Mouse (Mus musculus): ENCODE results near the gene C2cd6. TPM values are rescaled to one million over a fixed set of nuclear protein-coding genes. Genes with fewer than 3 reads are reported as not detected.

C2cd6 gene
- not detected for polyA plus RNA-seq (2014; fragmentation: Illumina TruSeq; extraction: RNeasy Lipid Tissue Mini Kit (QIAGEN cat#74804); ENCODE audit: low read depth, low replicate concordance)

DNA sequence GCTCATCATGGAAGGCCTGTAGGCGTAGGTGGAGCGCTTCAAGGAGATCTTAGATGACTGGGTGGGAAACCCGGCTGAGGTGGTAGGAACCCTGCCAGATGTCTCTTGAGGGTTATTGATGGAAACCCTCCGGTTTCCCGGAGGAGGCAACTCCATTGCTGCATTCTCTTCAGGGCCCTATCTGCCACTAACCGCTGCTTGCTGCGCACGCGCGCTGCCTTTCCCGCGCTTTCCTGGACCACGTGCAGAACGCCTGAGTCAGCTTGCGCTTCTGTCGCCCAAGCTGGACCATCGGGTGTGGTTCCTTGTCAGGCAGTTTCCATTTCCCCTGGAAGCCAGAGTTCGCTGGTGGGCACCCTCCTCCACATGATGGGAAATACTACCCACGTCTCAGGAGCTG is at the start of gene C2cd6:
Gene C2cd6 (minus strand): TSS at position 196 of the 400 bp plus-strand sequence.

GRCm38 (mm10) chr1:59119720-59120457 is 25.2 kb upstream of the C2cd6 start, which contains the start of gene Tmem237:
Gene Tmem237, minus strand, starts transcription at chr1:59120408.

Other genes with a start within 250 kb of the C2cd6 start
- gene Trak2, start 121.5 kb downstream of the C2cd6 start, polyA plus RNA-seq (2014; fragmentation: Illumina TruSeq; extraction: RNeasy Lipid Tissue Mini Kit (QIAGEN cat#74804); ENCODE audit: low read depth, low replicate concordance) = 56.0 TPM
- gene Stradb, start 121.4 kb downstream of the C2cd6 start, polyA plus RNA-seq (2014; fragmentation: Illumina TruSeq; extraction: RNeasy Lipid Tissue Mini Kit (QIAGEN cat#74804); ENCODE audit: low read depth, low replicate concordance) = 49.3 TPM
- gene Tmem237, start 25.5 kb upstream of the C2cd6 start, polyA plus RNA-seq (2014; fragmentation: Illumina TruSeq; extraction: RNeasy Lipid Tissue Mini Kit (QIAGEN cat#74804); ENCODE audit: low read depth, low replicate concordance) = 23.8 TPM
- gene Mpp4, start 68.5 kb upstream of the C2cd6 start, polyA plus RNA-seq (2014; fragmentation: Illumina TruSeq; extraction: RNeasy Lipid Tissue Mini Kit (QIAGEN cat#74804); ENCODE audit: low read depth, low replicate concordance) = 0.23 TPM
- gene Als2, start 142.3 kb upstream of the C2cd6 start, polyA plus RNA-seq (2014; fragmentation: Illumina TruSeq; extraction: RNeasy Lipid Tissue Mini Kit (QIAGEN cat#74804); ENCODE audit: low read depth, low replicate concordance) = 6.2 TPM
- gene Cdk15, start 162.0 kb upstream of the C2cd6 start, polyA plus RNA-seq (2014; fragmentation: Illumina TruSeq; extraction: RNeasy Lipid Tissue Mini Kit (QIAGEN cat#74804); ENCODE audit: low read depth, low replicate concordance) = not detected

All from adrenal gland, adult 10 weeks (tissue).